Mouse (Mus musculus): ENCODE measurements around the gene Tmem192. TPM values are rescaled to one million over a fixed set of nuclear protein-coding genes. Genes with fewer than 3 reads are reported as not detected.

Tmem192 gene
- 29.4 and 31.6 TPM in 2 replicates for polyA plus RNA-seq (2015; fragmentation: Nextera tagmentation; extraction: Ambion mirVana)

DNA sequence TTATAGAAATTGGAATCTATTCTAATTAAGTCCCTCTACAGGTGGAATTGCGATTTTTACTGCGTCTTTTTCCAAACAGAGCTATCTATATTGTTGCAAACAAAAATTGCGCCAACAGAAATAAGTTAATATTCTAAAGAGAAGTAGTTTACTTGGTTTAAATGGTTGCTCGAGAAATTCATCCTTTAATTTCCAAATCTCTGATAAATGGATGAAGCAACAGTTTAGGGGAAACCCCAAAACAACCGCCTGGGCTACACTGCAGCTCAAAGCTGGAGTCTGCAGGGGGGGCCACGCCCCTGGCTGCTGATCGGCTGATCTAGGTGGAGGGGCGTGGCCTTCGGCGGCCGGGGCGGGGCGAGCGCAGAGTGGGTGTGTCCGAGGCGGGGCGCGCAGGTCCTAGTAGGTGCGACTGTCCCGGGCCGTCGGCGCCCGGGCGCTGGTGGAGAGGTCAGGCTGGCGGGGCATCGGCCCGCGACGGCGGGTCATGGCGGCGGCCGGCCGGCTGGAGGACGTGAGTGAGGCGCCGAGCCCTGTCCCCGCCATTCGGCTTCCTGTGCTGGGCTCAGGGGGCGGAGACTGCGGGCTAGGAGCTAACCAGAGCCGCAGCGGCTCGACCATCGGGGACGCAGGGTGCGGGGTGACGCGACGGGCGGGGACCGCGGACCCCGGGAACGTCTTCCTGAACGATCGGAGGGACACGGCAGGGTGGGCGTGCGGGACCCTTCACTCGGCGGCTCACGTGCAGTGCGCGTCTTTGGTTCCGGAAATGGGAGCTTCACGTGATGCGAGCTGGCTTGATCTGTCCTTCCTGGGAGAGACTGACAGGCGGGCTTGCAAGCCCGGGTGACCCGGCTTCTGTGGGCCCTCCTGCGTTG, at the start of gene Tmem192:
TSS of gene Tmem192 (plus strand) at position 366 of the 878 bp plus-strand sequence.
- peaks cover 2% of the 10 kb centered on the region; the same call in 1 of the 2 replicates for H3K27me3 ChIP-seq (ENCODE audit: control insufficient read depth, insufficient read depth, low read length)
- peak within 1 kb of the TSS; percentile 84 for H3K9ac ChIP-seq (ENCODE audit: low read length)
- H3K9me3 ChIP-seq (replicated peaks; ENCODE audit: control insufficient read depth, low read length), result no peaks in the 10 kb centered on the region
- peak within 1 kb of the TSS; percentile 94 for H3K4me3 ChIP-seq (ENCODE audit: low read length)
- H3K36me3 ChIP-seq (ENCODE audit: control insufficient read depth, insufficient read depth), result no peaks in the 10 kb centered on the region
- peak within 1 kb of the TSS; percentile 64 for H3K4me2 ChIP-seq (ENCODE audit: low read depth, low read length)
- H3K27ac ChIP-seq (ENCODE audit: low read length), result peak within 1 kb of the TSS; percentile 91
- no peaks in the 10 kb centered on the region for H3K4me1 ChIP-seq (ENCODE audit: control insufficient read depth, insufficient read depth, low read length)
- peak; percentile 96 for ATAC-seq (replicated peaks; ENCODE audit: extremely low read depth, insufficient read depth, low FRiP score)
- WGBS, result under 1% methylated on average over 70 of the region's 73 CpGs

DNA sequence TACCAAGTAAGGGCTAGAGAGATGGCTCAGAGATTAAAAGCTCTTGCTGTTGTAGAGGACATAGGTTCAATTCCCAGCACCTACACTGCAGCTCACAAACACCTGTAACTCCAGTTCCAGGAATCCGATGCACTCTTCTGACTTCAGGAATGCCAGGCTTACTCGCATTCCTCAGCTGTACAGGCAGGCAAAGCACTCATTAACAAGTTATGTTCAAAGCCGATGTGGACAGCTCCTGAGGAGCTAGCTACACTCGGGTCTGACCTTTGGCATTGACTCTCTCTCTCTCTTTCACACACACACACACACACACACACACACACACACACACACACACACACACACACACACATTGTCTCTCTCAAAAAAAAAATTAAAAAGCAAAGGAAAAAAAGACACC, 48.3 kb upstream of the Tmem192 start:
- Histone ChIP-seq H3K4me2 (ENCODE audit: low read depth, low read length) (no peak overlapping the region), H3K4me1 (ENCODE audit: control insufficient read depth, insufficient read depth, low read length) (no peaks in the 10 kb centered on the region), H3K4me3 (ENCODE audit: low read length) (no peak overlapping the region), H3K36me3 (ENCODE audit: control insufficient read depth, insufficient read depth) (no peaks in the 10 kb centered on the region), H3K9ac (ENCODE audit: low read length) (no peak overlapping the region), H3K27ac (ENCODE audit: low read length) (no peak overlapping the region), H3K27me3 (ENCODE audit: control insufficient read depth, insufficient read depth, low read length) (no peaks in the 10 kb centered on the region), H3K9me3 (replicated peaks; ENCODE audit: control insufficient read depth, low read length) (no peaks in the 10 kb centered on the region)
- ATAC-seq (replicated peaks; ENCODE audit: extremely low read depth, insufficient read depth, low FRiP score), result no peak
- 26% methylated on average over 4 of the region's 4 CpGs for WGBS

GRCm38 (mm10) chr8:64900645-64901044, 46.3 kb upstream of the Tmem192 start:
- Histone ChIP-seq H3K27ac (ENCODE audit: low read length) (no peak overlapping the region), H3K4me3 (ENCODE audit: low read length) (no peak overlapping the region), H3K4me2 (ENCODE audit: low read depth, low read length) (no peak overlapping the region), H3K9ac (ENCODE audit: low read length) (no peak overlapping the region), H3K27me3 (ENCODE audit: control insufficient read depth, insufficient read depth, low read length) (no peaks in the 10 kb centered on the region), H3K4me1 (ENCODE audit: control insufficient read depth, insufficient read depth, low read length) (no peaks in the 10 kb centered on the region), H3K9me3 (replicated peaks; ENCODE audit: control insufficient read depth, low read length) (no peaks in the 10 kb centered on the region), H3K36me3 (ENCODE audit: control insufficient read depth, insufficient read depth) (no peaks in the 10 kb centered on the region)
- whole genome bisulfite sequencing, result 86% methylated on average over 3 of the region's 3 CpGs
- no peak for ATAC-seq (replicated peaks; ENCODE audit: extremely low read depth, insufficient read depth, low FRiP score)

DNA sequence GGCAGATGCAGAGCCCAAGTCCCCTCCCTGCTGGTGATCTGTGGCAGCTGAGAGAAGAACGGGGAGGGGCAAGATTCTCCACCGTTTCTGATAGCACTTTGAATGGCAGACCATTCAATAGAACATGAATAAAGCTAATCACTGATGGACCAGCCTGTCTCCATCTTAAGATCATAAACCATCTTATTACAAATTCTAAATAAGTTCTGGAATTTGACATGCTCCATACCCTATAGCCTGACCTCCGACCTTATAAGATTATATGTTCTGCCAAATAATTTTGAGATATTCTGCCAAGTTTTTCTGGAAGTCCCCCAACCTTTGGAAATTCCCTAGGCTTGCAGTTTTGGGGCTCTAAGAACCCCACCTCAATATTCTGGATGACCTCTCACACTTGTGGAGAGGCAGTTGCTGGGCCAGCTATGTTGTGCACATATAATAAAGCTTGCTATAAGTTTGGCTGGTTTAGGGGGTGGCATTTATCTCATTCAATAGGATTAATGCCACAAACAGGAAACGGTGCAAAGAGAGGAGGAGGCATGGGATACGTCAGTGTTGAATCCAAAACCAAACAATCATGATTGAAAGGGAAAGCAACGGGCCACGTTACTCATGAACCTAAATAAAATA, 45.3 kb upstream of the Tmem192 start:
- Histone ChIP-seq H3K27ac (ENCODE audit: low read length) (no peak overlapping the region), H3K36me3 (ENCODE audit: control insufficient read depth, insufficient read depth) (no peaks in the 10 kb centered on the region), H3K9ac (ENCODE audit: low read length) (no peak overlapping the region), H3K4me2 (ENCODE audit: low read depth, low read length) (no peak overlapping the region), H3K9me3 (replicated peaks; ENCODE audit: control insufficient read depth, low read length) (no peaks in the 10 kb centered on the region), H3K4me1 (ENCODE audit: control insufficient read depth, insufficient read depth, low read length) (no peaks in the 10 kb centered on the region), H3K27me3 (ENCODE audit: control insufficient read depth, insufficient read depth, low read length) (no peaks in the 10 kb centered on the region), H3K4me3 (ENCODE audit: low read length) (no peak overlapping the region)
- ATAC-seq (replicated peaks; ENCODE audit: extremely low read depth, insufficient read depth, low FRiP score), result no peak
- 56% methylated on average over 7 of the region's 7 CpGs for WGBS

GRCm38 (mm10) chr8:64902191-64902590, 44.8 kb upstream of the Tmem192 start:
- Histone ChIP-seq H3K4me1 (ENCODE audit: control insufficient read depth, insufficient read depth, low read length) (no peaks in the 10 kb centered on the region), H3K27ac (ENCODE audit: low read length) (no peak overlapping the region), H3K9me3 (replicated peaks; ENCODE audit: control insufficient read depth, low read length) (no peaks in the 10 kb centered on the region), H3K4me2 (ENCODE audit: low read depth, low read length) (no peak overlapping the region), H3K9ac (ENCODE audit: low read length) (no peak overlapping the region), H3K27me3 (ENCODE audit: control insufficient read depth, insufficient read depth, low read length) (no peaks in the 10 kb centered on the region), H3K4me3 (ENCODE audit: low read length) (no peak overlapping the region), H3K36me3 (ENCODE audit: control insufficient read depth, insufficient read depth) (no peaks in the 10 kb centered on the region)
- no peak for ATAC-seq (replicated peaks; ENCODE audit: extremely low read depth, insufficient read depth, low FRiP score)
- WGBS, result 74% methylated on average over 12 of the region's 12 CpGs

DNA sequence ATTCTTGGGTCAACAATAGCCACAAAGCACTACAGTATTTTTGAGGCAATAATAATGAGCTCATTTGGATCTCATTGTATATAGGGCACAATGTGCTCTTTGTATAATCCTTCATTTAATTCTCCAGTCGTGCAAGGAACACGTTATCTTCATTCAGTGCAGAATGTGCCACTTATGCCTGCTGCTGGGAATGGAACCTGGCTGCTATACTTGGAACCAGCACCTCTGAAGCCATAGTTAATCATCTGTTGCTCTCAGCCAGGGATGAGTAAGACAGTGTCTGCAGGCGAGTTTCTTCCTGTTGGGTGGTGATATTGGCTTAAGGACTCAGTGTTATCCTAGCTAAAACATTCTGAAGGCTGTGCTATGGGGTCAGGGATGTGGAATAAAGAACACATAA, 43.2 kb upstream of the Tmem192 start:
- H3K4me3 ChIP-seq (ENCODE audit: low read length), result no peak overlapping the region
- no peak overlapping the region for H3K9ac ChIP-seq (ENCODE audit: low read length)
- no peaks in the 10 kb centered on the region for H3K27me3 ChIP-seq (ENCODE audit: control insufficient read depth, insufficient read depth, low read length)
- H3K27ac ChIP-seq (ENCODE audit: low read length), result no peak overlapping the region
- no peak overlapping the region for H3K4me2 ChIP-seq (ENCODE audit: low read depth, low read length)
- no peaks in the 10 kb centered on the region for H3K36me3 ChIP-seq (ENCODE audit: control insufficient read depth, insufficient read depth)
- H3K4me1 ChIP-seq (ENCODE audit: control insufficient read depth, insufficient read depth, low read length), result no peaks in the 10 kb centered on the region
- ATAC-seq (replicated peaks; ENCODE audit: extremely low read depth, insufficient read depth, low FRiP score), result no peak
- H3K9me3 ChIP-seq (replicated peaks; ENCODE audit: control insufficient read depth, low read length), result no peaks in the 10 kb centered on the region
- WGBS, result 59% methylated on average over 3 of the region's 3 CpGs

DNA sequence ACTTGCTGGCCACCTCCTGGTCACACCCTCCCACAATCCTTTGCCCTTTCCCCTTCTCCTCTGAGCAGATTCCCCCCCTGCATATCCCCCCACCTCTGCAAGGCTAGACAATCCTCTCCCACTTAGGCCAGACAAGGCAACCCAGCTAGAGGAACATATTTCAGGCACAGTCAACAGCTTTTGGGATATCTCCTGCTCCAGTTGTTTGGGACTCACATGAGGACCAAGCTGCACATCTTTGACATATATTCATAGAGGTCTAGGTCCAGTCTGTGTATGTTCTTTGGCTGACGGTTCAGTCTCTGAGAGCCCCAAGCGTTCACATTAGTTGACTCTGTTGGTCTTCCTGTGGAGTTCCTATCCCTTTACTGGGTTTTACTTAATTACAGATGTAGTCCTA, 37.0 kb upstream of the Tmem192 start:
- Histone ChIP-seq H3K36me3 (ENCODE audit: control insufficient read depth, insufficient read depth) (no peaks in the 10 kb centered on the region), H3K9me3 (replicated peaks; ENCODE audit: control insufficient read depth, low read length) (no peaks in the 10 kb centered on the region), H3K27me3 (ENCODE audit: control insufficient read depth, insufficient read depth, low read length) (no peaks in the 10 kb centered on the region), H3K4me1 (ENCODE audit: control insufficient read depth, insufficient read depth, low read length) (no peaks in the 10 kb centered on the region), H3K27ac (ENCODE audit: low read length) (no peak overlapping the region), H3K4me2 (ENCODE audit: low read depth, low read length) (no peak overlapping the region), H3K4me3 (ENCODE audit: low read length) (no peak overlapping the region), H3K9ac (ENCODE audit: low read length) (no peak overlapping the region)
- ATAC-seq (replicated peaks; ENCODE audit: extremely low read depth, insufficient read depth, low FRiP score), result no peak
- WGBS, result 86% methylated on average over 2 of the region's 2 CpGs

- H3K36me3 ChIP-seq (ENCODE audit: control insufficient read depth, insufficient read depth), result no peaks in the 10 kb centered on the region
- H3K9ac ChIP-seq (ENCODE audit: low read length), result no peak overlapping the region
- H3K4me3 ChIP-seq (ENCODE audit: low read length), result no peak overlapping the region
- H3K27me3 ChIP-seq (ENCODE audit: control insufficient read depth, insufficient read depth, low read length), result no peaks in the 10 kb centered on the region
- no peaks in the 10 kb centered on the region for H3K9me3 ChIP-seq (replicated peaks; ENCODE audit: control insufficient read depth, low read length)
- H3K4me1 ChIP-seq (ENCODE audit: control insufficient read depth, insufficient read depth, low read length), result no peaks in the 10 kb centered on the region
- WGBS, result 89% methylated on average over 5 of the region's 5 CpGs
- ATAC-seq (replicated peaks; ENCODE audit: extremely low read depth, insufficient read depth, low FRiP score), result no peak
- no peak overlapping the region for H3K27ac ChIP-seq (ENCODE audit: low read length)
- H3K4me2 ChIP-seq (ENCODE audit: low read depth, low read length), result no peak overlapping the region
Measured at GRCm38 (mm10) chr8:64916793-64917192, 30.2 kb upstream of the Tmem192 start.

DNA sequence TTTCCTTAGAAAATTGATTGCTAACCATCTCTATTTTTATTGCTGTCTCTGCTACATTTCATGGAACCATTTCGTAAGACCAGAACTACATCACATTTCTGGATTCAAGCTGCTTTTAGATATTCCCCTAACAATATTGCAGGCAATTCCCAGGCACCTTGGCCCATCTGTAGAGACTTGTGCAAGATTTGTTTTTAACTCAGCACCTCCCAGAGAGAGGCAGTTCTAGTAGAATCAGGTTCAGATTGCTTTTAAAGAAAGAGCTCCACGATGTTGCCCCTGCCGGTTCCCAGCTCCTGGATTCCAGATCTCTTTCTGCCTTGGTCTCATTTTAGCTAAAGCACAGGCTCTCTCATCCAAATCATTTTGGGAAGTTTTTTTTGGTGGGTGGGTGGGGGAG, 23.7 kb upstream of the Tmem192 start:
- H3K27ac ChIP-seq (ENCODE audit: low read length), result no peak overlapping the region
- no peak for ATAC-seq (replicated peaks; ENCODE audit: extremely low read depth, insufficient read depth, low FRiP score)

More for the DNA sequence above, 23.7 kb upstream of the Tmem192 start:
- Histone ChIP-seq H3K4me3 (ENCODE audit: low read length) (no peak overlapping the region), H3K27me3 (ENCODE audit: control insufficient read depth, insufficient read depth, low read length) (no peaks in the 10 kb centered on the region), H3K36me3 (ENCODE audit: control insufficient read depth, insufficient read depth) (no peaks in the 10 kb centered on the region), H3K9me3 (replicated peaks; ENCODE audit: control insufficient read depth, low read length) (no peaks in the 10 kb centered on the region), H3K9ac (ENCODE audit: low read length) (no peak overlapping the region), H3K4me1 (ENCODE audit: control insufficient read depth, insufficient read depth, low read length) (no peaks in the 10 kb centered on the region), H3K4me2 (ENCODE audit: low read depth, low read length) (no peak overlapping the region)
- WGBS, result 73% methylated on average over 3 of the region's 3 CpGs

Data from heart, embryonic 16.5 days (tissue).